Mouse (Mus musculus) heart, postnatal 0 days (tissue): ENCODE measurements at regions not wholly inside any gene's neighbourhood (a gene's known extent, or its start where the extent isn't known, plus 50 kb on each side); places are given as distances from the start of the nearest gene placed in this dataset.
A peak's percentile ranks its signal among the peaks of the same experiment; 100 is the strongest.

Experiments
- ATAC-seq: fragments of 200-750 bp; cut with Nextera tagmentation; 2 replicates; pipeline ENCODE4 v1.8.0; 2017; ENCODE audit warnings: low read depth, moderate number of reproducible peaks, moderate library complexity; ENCODE audit not compliant: insufficient read depth
- DNase-seq: peaks from one replicate; pipeline ENCODE4 v3.0.0-alpha.2; 2016; ENCODE audit warnings: low spot score
- H3K27ac ChIP-seq: fragments of 300-500 bp; sonication (generic); 2 replicates; pipeline ENCODE4 v1.5.1; 2014; ENCODE audit warnings: low read depth, mild to moderate bottlenecking
- H3K27me3 ChIP-seq: fragments of 300-500 bp; sonication (generic); 2 replicates; pipeline ENCODE4 v1.6.1; 2014; ENCODE audit warnings: low read length, mixed read lengths; ENCODE audit not compliant: control insufficient read depth, insufficient read depth
- H3K36me3 ChIP-seq: fragments of 300-500 bp; sonication (generic); replicated peaks from 2 replicates; pipeline ENCODE4 v1.6.1; 2014; ENCODE audit warnings: low read length, mixed read lengths; ENCODE audit not compliant: control insufficient read depth, insufficient read depth
- H3K4me1 ChIP-seq: fragments of 300-500 bp; sonication (generic); 2 replicates; pipeline ENCODE4 v1.6.1; 2014; ENCODE audit warnings: antibody characterized with exemption; ENCODE audit not compliant: control insufficient read depth, insufficient read depth
- H3K4me2 ChIP-seq: fragments of 300-500 bp; sonication (generic); 2 replicates; pipeline ENCODE4 v1.6.1; 2014; ENCODE audit warnings: low read depth, mild to moderate bottlenecking, low read length, moderate library complexity
- H3K4me3 ChIP-seq: fragments of 300-500 bp; sonication (generic); 2 replicates; pipeline ENCODE4 v1.5.1; 2014; ENCODE audit warnings: low read depth, low read length
- H3K9ac ChIP-seq: fragments of 300-500 bp; sonication (generic); replicated peaks from 2 replicates; pipeline ENCODE4 v1.6.1; 2014; ENCODE audit warnings: low read depth, low read length, mixed read lengths
- H3K9me3 ChIP-seq: fragments of 300-500 bp; sonication (generic); replicated peaks from 2 replicates; pipeline ENCODE4 v1.6.1; 2016; ENCODE audit warnings: low read length; ENCODE audit not compliant: control insufficient read depth
- CTCF ChIP-seq: IDR thresholded peaks from 2 replicates; pipeline ENCODE4 v1.5.1; 2016; ENCODE audit warnings: antibody characterized with exemption, control low read depth, low read depth
- EP300 ChIP-seq: IDR thresholded peaks from 2 replicates; pipeline ENCODE4 v1.6.1; 2016; ENCODE audit warnings: antibody characterized with exemption, low read depth
- WGBS: fragments of 180-500 bp; shearing (Covaris S2); extraction: QIAGEN DNeasy Blood & Tissue Kit; methylation state at CpG from one replicate; pipeline ENCODE4 v1.1.7; 2014; 5-methylcytosine and 5-hydroxymethylcytosine counted together

GRCm38 (mm10) chr9:120769056-120769455 lies 160.0 kb upstream of the Ctnnb1 start:
- Histone ChIP-seq H3K4me3 (no peak overlapping the region), H3K27me3 (no peaks in the 10 kb centered on the region), H3K9me3 (no peaks in the 10 kb centered on the region), H3K4me1 (no peaks in the 10 kb centered on the region), H3K4me2 (no peak overlapping the region), H3K36me3 (no peaks in the 10 kb centered on the region), H3K9ac (no peak overlapping the region), H3K27ac (no peak overlapping the region)
- TF ChIP-seq EP300 (no peak), CTCF (no peak)
- 89% methylated on average over 8 of the region's 8 CpGs for WGBS
- no peak for DNase-seq
- ATAC-seq: no peak

DNA sequence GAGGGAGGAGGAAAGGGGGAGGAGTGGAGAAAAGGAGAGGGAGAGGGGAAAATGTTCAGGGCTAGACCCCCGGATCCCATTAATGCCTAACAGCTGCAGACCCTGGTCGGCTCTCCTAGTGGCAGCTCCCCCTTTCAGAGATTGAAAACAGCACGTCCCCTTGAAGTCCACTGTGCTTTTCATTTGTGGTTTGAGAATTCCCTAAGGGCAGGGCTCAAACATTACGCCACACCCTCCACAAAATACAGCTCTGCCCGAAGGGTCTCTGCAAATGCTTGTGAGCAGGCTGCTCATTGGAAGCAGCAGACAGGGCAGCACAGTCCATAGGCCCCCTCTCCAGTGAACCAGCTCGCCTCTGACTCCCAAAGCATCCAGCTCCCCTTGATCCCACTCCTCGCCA lies 159.3 kb upstream of the Ctnnb1 start:
- no peaks in the 10 kb centered on the region for H3K4me1 ChIP-seq
- no peaks in the 10 kb centered on the region for H3K36me3 ChIP-seq
- H3K4me2 ChIP-seq: no peak overlapping the region
- no peak overlapping the region for H3K9ac ChIP-seq
- H3K27me3 ChIP-seq: no peaks in the 10 kb centered on the region
- H3K4me3 ChIP-seq: no peak overlapping the region
- no peak overlapping the region for H3K27ac ChIP-seq
- ATAC-seq (no peak), DNase-seq (no peak)
- 66% methylated on average over 7 of the region's 7 CpGs for WGBS
- TF ChIP-seq EP300: no peak
- no peaks in the 10 kb centered on the region for H3K9me3 ChIP-seq

GRCm38 (mm10) chr9:120770886-120771285 lies 158.1 kb upstream of the Ctnnb1 start:
- no peak overlapping the region for H3K4me3 ChIP-seq
- H3K9me3 ChIP-seq: no peaks in the 10 kb centered on the region
- no peaks in the 10 kb centered on the region for H3K36me3 ChIP-seq
- no peak for TF ChIP-seq EP300
- no peak for TF ChIP-seq CTCF
- peaks cover under 1% of the 10 kb centered on the region; the same call in 1 of the 2 replicates for H3K4me1 ChIP-seq
- WGBS: 86% methylated on average over 1 of the region's 1 CpGs
- H3K9ac ChIP-seq: no peak overlapping the region
- no peak overlapping the region for H3K4me2 ChIP-seq
- DNase-seq: no peak
- H3K27me3 ChIP-seq: no peaks in the 10 kb centered on the region
- H3K27ac ChIP-seq: no peak overlapping the region
- no peak for ATAC-seq

DNA sequence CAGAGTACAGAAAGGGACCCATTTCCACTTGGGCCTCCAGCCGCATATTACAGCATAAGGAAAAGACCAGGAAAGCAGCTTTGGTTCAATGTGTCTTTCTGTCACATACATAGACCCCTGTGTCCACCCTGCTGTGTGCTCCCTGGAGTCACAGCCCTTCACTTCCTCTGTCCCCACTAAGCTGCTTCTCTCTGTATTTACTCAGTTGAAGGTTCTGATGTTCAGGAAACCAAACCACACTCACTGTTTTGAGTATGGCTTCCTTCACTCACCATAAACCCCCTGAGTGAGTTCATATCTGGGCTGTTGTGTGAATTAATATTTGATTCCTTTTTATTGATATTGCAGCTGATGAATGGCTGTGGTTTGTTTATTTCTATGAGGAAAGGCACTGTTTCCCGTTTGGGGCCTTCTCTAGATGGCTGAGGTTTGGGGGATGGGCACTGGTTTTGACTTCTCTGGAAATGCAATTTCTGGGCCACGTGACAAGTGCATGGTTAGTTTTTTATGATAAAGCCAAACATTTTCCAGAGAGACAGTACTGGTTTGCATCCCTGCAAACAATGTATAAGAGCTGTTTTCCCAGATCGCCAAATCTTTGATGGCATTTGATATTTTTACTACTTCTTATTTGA lies 157.0 kb upstream of the Ctnnb1 start:
- Histone ChIP-seq H3K27ac (no peak overlapping the region), H3K9me3 (no peaks in the 10 kb centered on the region), H3K4me3 (no peak overlapping the region), H3K9ac (no peak overlapping the region), H3K27me3 (no peaks in the 10 kb centered on the region), H3K4me2 (no peak overlapping the region), H3K36me3 (no peaks in the 10 kb centered on the region), H3K4me1 (peaks cover 12% of the 10 kb centered on the region)
- no peak for ATAC-seq
- no peak for DNase-seq
- WGBS: 55% methylated on average over 4 of the region's 4 CpGs
- TF ChIP-seq EP300: no peak
- no peak for TF ChIP-seq CTCF

- 97% methylated on average over 1 of the region's 1 CpGs for WGBS
- TF ChIP-seq CTCF (0 out of 2 replicates have a peak, but pooled peaks have one; percentile 4), EP300 (no peak)
- Histone ChIP-seq H3K9me3 (no peaks in the 10 kb centered on the region), H3K4me1 (peaks cover 16% of the 10 kb centered on the region), H3K4me3 (no peak overlapping the region), H3K36me3 (no peaks in the 10 kb centered on the region), H3K27ac (no peak overlapping the region), H3K9ac (no peak overlapping the region), H3K27me3 (no peaks in the 10 kb centered on the region), H3K4me2 (no peak overlapping the region)
- DNase-seq (no peak), ATAC-seq (no peak)
Observed at GRCm38 (mm10) chr9:120774251-120774650, 154.8 kb upstream of the Ctnnb1 start.

DNA sequence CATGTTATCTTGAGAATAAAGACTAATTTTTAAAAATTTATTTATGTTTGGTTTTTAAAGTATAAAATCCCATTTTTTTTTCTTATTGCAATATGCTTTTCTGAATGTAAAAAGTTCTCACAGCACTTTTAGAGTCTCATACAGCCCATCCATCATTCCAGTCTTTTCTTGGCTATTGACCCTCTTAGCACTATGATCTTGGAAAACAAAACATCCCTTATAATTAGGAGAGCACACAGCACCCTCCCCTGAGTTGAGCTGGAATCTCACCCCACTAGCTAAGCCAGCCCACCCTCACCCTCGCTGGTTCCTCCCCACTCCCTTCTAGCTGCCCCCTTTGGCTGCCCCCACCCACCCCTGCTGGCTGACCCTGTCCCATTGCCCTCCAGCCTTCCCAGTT lies 154.2 kb upstream of the Ctnnb1 start:
- ATAC-seq (no peak), DNase-seq (no peak)
- H3K9ac ChIP-seq: no peak overlapping the region
- 0 out of 2 replicates have a peak overlapping the region, but pooled peaks have one; percentile 64 for H3K27ac ChIP-seq
- no peak overlapping the region for H3K4me2 ChIP-seq
- H3K4me1 ChIP-seq: peaks cover 16% of the 10 kb centered on the region
- WGBS: 21% methylated on average over 1 of the region's 1 CpGs
- no peak overlapping the region for H3K4me3 ChIP-seq
- TF ChIP-seq CTCF (no peak), EP300 (no peak)
- no peaks in the 10 kb centered on the region for H3K27me3 ChIP-seq
- no peaks in the 10 kb centered on the region for H3K36me3 ChIP-seq
- no peaks in the 10 kb centered on the region for H3K9me3 ChIP-seq
